Mouse (Mus musculus) forebrain, embryonic 15.5 days (tissue): ENCODE measurements at regions not wholly inside any gene's neighbourhood (a gene's known extent, or its start where the extent isn't known, plus 50 kb on each side); places are given as distances from the start of the nearest gene placed in this dataset.
"Not testable (repeated sequence)": the region's sequence is repeated elsewhere in the genome, so short reads cannot be mapped to it uniquely, and the experiment has no call there.

ENCODE experiments used
- ATAC-seq: fragments of 200-750 bp; cut with Nextera tagmentation; replicated peaks from 2 replicates; pipeline ENCODE4 v1.8.0; 2017; ENCODE audit warnings: mild to moderate bottlenecking, moderate TSS enrichment, moderate library complexity
- H3K27ac ChIP-seq: fragments of 300-500 bp; sonication (generic); replicated peaks from 2 replicates; pipeline ENCODE4 v1.5.1; 2015; ENCODE audit warnings: mild to moderate bottlenecking, inconsistent platforms
- H3K27me3 ChIP-seq: fragments of 300-500 bp; sonication (generic); 2 replicates; pipeline ENCODE4 v1.6.1; 2015; ENCODE audit warnings: inconsistent platforms
- H3K36me3 ChIP-seq: fragments of 300-500 bp; sonication (generic); 2 replicates; pipeline ENCODE4 v1.6.1; 2015; ENCODE audit warnings: mild to moderate bottlenecking, inconsistent platforms
- H3K4me1 ChIP-seq: fragments of 300-500 bp; sonication (generic); 2 replicates; pipeline ENCODE4 v1.6.1; 2015; ENCODE audit warnings: inconsistent platforms
- H3K4me2 ChIP-seq: fragments of 300-500 bp; sonication (generic); replicated peaks from 2 replicates; pipeline ENCODE4 v1.6.1; 2015; ENCODE audit warnings: mild to moderate bottlenecking, inconsistent platforms
- H3K4me3 ChIP-seq: fragments of 300-500 bp; sonication (generic); 2 replicates; pipeline ENCODE4 v1.5.1; 2015; ENCODE audit warnings: mild to moderate bottlenecking, inconsistent platforms
- H3K9ac ChIP-seq: fragments of 300-500 bp; sonication (generic); replicated peaks from 2 replicates; pipeline ENCODE4 v1.6.1; 2015; ENCODE audit warnings: mild to moderate bottlenecking, inconsistent platforms
- H3K9me3 ChIP-seq: fragments of 300-500 bp; sonication (generic); 2 replicates; pipeline ENCODE4 v1.6.1; 2016; ENCODE audit warnings: inconsistent platforms
- whole genome bisulfite sequencing: fragments of 180-500 bp; shearing (Covaris S2); methylation state at CpG from one replicate; pipeline ENCODE4 v1.1.7; 2015; ENCODE audit warnings: mixed read lengths; 5-methylcytosine and 5-hydroxymethylcytosine counted together

DNA sequence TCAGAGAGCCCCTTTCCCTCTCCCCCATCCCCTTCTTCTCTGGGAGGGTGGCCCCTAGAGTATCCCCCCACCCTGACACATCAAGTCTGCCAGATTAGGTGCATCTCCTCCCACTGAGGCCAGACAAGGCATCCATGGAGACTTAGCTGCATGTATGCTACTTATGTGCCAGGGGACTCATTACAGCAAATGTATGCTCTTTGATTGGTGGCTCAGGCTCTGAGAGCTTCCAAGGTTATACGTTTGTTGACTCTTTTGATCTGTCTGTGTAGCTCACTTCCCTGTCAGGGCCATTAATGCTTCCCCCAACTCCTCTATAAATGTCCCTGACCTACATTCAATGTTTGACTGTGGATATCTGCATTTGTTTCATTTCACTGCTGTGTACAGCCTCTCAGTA lies 293.6 kb downstream of the Atxn7l3b start:
- 52% methylated on average over 1 of the region's 1 CpGs for WGBS
- Histone ChIP-seq H3K27me3 (no peaks in the 10 kb centered on the region), H3K4me3 (no peak overlapping the region), H3K4me2 (no peak overlapping the region), H3K9me3 (no peaks in the 10 kb centered on the region), H3K36me3 (no peaks in the 10 kb centered on the region), H3K4me1 (no peaks in the 10 kb centered on the region), H3K27ac (no peak overlapping the region), H3K9ac (no peak overlapping the region)
- no peak for ATAC-seq

DNA sequence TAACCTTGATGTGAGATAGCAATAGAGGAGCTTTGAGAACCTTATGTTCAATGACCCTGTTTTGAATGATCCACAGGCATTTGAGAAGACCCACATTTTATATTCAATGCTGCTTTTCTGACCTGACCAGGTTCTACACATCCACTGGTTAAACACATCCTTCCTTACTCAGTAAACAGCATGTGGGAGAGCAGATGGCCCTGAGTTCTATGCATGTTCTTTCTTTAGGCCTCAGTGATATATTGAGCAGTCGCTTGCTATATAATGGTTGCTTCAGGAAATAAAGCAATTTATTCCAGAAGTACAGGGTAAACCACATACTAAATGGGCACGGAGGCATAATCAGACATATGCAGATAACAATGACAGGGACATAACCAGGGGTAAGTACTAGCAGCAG lies 292.2 kb downstream of the Atxn7l3b start:
- H3K4me2 ChIP-seq, result no peak overlapping the region
- no peaks in the 10 kb centered on the region for H3K4me1 ChIP-seq
- no peaks in the 10 kb centered on the region for H3K27me3 ChIP-seq
- 83% methylated on average over 2 of the region's 2 CpGs for WGBS
- no peak overlapping the region for H3K27ac ChIP-seq
- no peak overlapping the region for H3K9ac ChIP-seq
- no peak overlapping the region for H3K4me3 ChIP-seq
- ATAC-seq, result no peak
- H3K9me3 ChIP-seq, result no peaks in the 10 kb centered on the region
- no peaks in the 10 kb centered on the region for H3K36me3 ChIP-seq

DNA sequence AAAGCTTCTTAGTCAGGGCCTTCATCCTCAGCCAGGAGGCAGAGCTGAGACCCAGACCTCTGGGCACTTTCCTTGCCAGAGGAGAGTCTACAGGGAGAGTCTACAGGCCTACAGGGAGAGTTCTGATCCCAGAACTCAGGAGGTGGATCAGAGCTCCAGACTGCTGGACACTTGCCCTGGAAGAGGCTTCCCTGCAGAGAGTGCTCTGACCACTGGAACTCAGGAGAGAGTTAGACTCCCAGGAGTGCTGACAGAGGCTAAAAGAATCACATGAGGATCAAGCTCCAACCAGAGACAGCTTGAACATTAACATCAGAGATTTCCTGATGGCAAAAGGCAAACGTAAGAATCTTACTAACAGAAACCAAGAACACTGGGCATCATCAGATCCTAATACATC lies 288.2 kb downstream of the Atxn7l3b start:
- H3K4me1 ChIP-seq, H3K27me3 ChIP-seq, H3K27ac ChIP-seq, H3K9me3 ChIP-seq, H3K9ac ChIP-seq, H3K4me2 ChIP-seq, H3K4me3 ChIP-seq, ATAC-seq, H3K36me3 ChIP-seq: not testable (repeated sequence)
- 91% methylated on average over 1 of the region's 1 CpGs for WGBS

- 95% methylated on average over 3 of the region's 3 CpGs for WGBS
- no peak overlapping the region for H3K9ac ChIP-seq
- no peak for ATAC-seq
- no peaks in the 10 kb centered on the region for H3K4me1 ChIP-seq
- no peaks in the 10 kb centered on the region for H3K9me3 ChIP-seq
- no peak overlapping the region for H3K4me3 ChIP-seq
- H3K27ac ChIP-seq, result no peak overlapping the region
- no peak overlapping the region for H3K4me2 ChIP-seq
- H3K36me3 ChIP-seq, result no peaks in the 10 kb centered on the region
- H3K27me3 ChIP-seq, result no peaks in the 10 kb centered on the region
These were observed 279.8 kb downstream of the Atxn7l3b start for GRCm38 (mm10) chr10:112648986-112649385.
